Mouse (Mus musculus) heart, adult 2 months (tissue): Measurements from ENCODE around the gene A930002H24Rik.

Experiments used
- CTCF ChIP-seq: fragments of 200-600 bp; IDR thresholded peaks from 2 replicates; pipeline ENCODE4 v1.8.1; 2022; ENCODE audit warnings: antibody characterized with exemption, mild to moderate bottlenecking, moderate library complexity
- EP300 ChIP-seq: fragments of 200-500 bp; IDR thresholded peaks from 2 replicates; pipeline ENCODE4 v1.6.1; 2011; ENCODE audit warnings: low read depth, low read length, control low read depth; ENCODE audit not compliant: insufficient read depth
- POLR2A ChIP-seq: fragments of 200-500 bp; IDR thresholded peaks from 2 replicates; pipeline ENCODE4 v1.6.1; 2011; ENCODE audit warnings: mild to moderate bottlenecking, low read depth, low read length, control low read depth; ENCODE audit not compliant: insufficient read depth

GRCm38 (mm10) chr17:63826767-63827166, 36.8 kb downstream of the A930002H24Rik start:
- TF ChIP-seq POLR2A, result no peak
- TF ChIP-seq CTCF, result no peak
- TF ChIP-seq EP300, result no peak
